Mouse (Mus musculus) embryonic facial prominence, embryonic 15.5 days (tissue): Measurements from ENCODE around the gene Pif1. TPM values are rescaled to one million over a fixed set of nuclear protein-coding genes. Genes with fewer than 3 reads are reported as not detected.

Source experiments
- ATAC-seq: fragments of 200-750 bp; cut with Nextera tagmentation; 2 replicates; pipeline ENCODE4 v1.8.0; 2017; ENCODE audit warnings: low read depth, moderate TSS enrichment; ENCODE audit not compliant: insufficient number of reproducible peaks, low FRiP score, low TSS enrichment
- H3K27ac ChIP-seq: fragments of 300-500 bp; sonication (generic); replicated peaks from 2 replicates; pipeline ENCODE4 v1.5.1; 2015; ENCODE audit warnings: mild to moderate bottlenecking, inconsistent platforms
- H3K27me3 ChIP-seq: fragments of 300-500 bp; sonication (generic); 2 replicates; pipeline ENCODE4 v1.6.1; 2015; ENCODE audit warnings: inconsistent platforms
- H3K36me3 ChIP-seq: fragments of 300-500 bp; sonication (generic); 2 replicates; pipeline ENCODE4 v1.6.1; 2015; ENCODE audit warnings: mild to moderate bottlenecking, inconsistent platforms
- H3K4me1 ChIP-seq: fragments of 300-500 bp; sonication (generic); 2 replicates; pipeline ENCODE4 v1.6.1; 2015; ENCODE audit warnings: inconsistent platforms
- H3K4me2 ChIP-seq: fragments of 300-500 bp; sonication (generic); replicated peaks from 2 replicates; pipeline ENCODE4 v1.6.1; 2015; ENCODE audit warnings: mild to moderate bottlenecking, inconsistent platforms
- H3K4me3 ChIP-seq: fragments of 300-500 bp; sonication (generic); replicated peaks from 2 replicates; pipeline ENCODE4 v1.5.1; 2015; ENCODE audit warnings: mild to moderate bottlenecking, inconsistent platforms
- H3K9ac ChIP-seq: fragments of 300-500 bp; sonication (generic); 2 replicates; pipeline ENCODE4 v1.6.1; 2015; ENCODE audit warnings: inconsistent platforms
- H3K9me3 ChIP-seq: fragments of 300-500 bp; sonication (generic); replicated peaks from 2 replicates; pipeline ENCODE4 v1.6.1; 2016; ENCODE audit warnings: inconsistent platforms
- WGBS: fragments of 180-500 bp; shearing (Covaris S2); methylation state at CpG from one replicate; pipeline ENCODE4 v1.1.7; 2015; 5-methylcytosine and 5-hydroxymethylcytosine counted together
- polyA plus RNA-seq: library from polyadenylated mRNA; unstranded; fragments of >200 nt; fragmentation: Nextera tagmentation; extraction: Ambion mirVana; gene quantifications from 2 replicates; pipeline ENCODE4 v1.2.1, GENCODE M21; 2015

Pif1 gene
- polyA plus RNA-seq = 10.8 and 11.5 TPM in 2 replicates

- peak within 1 kb of the TSS; percentile 53 for H3K27ac ChIP-seq
- peaks cover 31% of the 10 kb centered on the region for H3K4me1 ChIP-seq
- H3K4me2 ChIP-seq = peak within 1 kb of the TSS; percentile 92
- peaks cover 9% of the 10 kb centered on the region; the same call in 1 of the 2 replicates for H3K36me3 ChIP-seq
- ATAC-seq = peak; percentile 86
- 9% methylated on average over 28 of the region's 28 CpGs for WGBS
- H3K9me3 ChIP-seq = no peaks in the 10 kb centered on the region
- H3K9ac ChIP-seq = peak within 1 kb of the TSS; percentile 50
- peak within 1 kb of the TSS; percentile 55 for H3K4me3 ChIP-seq
- no peaks in the 10 kb centered on the region for H3K27me3 ChIP-seq
Observed at GRCm38 (mm10) chr9:65586406-65587269, at the start of gene Pif1. Pif1 (plus strand) TSS chr9:65587160.

GRCm38 (mm10) chr9:65537901-65538630, 48.9 kb upstream of the Pif1 start:
- WGBS = 86% methylated on average over 8 of the region's 8 CpGs
- Histone ChIP-seq H3K27ac (no peak overlapping the region), H3K4me2 (no peak overlapping the region), H3K4me1 (peaks cover 8% of the 10 kb centered on the region), H3K9me3 (no peaks in the 10 kb centered on the region), H3K9ac (no peak overlapping the region), H3K36me3 (no peaks in the 10 kb centered on the region), H3K4me3 (no peak overlapping the region), H3K27me3 (no peaks in the 10 kb centered on the region)
- ATAC-seq = no peak

DNA sequence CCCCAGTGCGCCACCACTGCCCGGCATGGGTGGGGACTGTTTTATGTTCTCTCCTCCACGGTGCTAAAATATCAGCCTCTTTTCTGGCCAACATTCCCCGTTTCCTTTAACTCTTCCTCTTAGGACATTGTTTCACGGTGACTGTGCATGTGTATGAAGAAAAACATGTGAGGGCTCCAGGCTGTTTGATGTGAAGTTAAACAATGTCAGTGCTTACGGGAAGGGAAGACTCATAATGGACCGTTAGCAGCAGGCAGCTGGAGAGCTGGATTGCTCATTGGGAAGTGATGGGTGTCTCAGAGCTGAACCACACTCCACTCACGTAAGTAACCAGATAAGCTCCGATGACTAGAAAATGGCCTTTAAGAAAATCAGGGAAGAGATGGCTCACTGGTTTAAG, 47.3 kb upstream of the Pif1 start:
- WGBS = 66% methylated on average over 9 of the region's 9 CpGs
- ATAC-seq = no peak
- no peak overlapping the region for H3K4me3 ChIP-seq
- no peak overlapping the region for H3K4me2 ChIP-seq
- peaks cover 8% of the 10 kb centered on the region for H3K4me1 ChIP-seq
- no peak overlapping the region for H3K9ac ChIP-seq
- H3K36me3 ChIP-seq = no peaks in the 10 kb centered on the region
- no peaks in the 10 kb centered on the region for H3K27me3 ChIP-seq
- no peak overlapping the region for H3K27ac ChIP-seq
- no peaks in the 10 kb centered on the region for H3K9me3 ChIP-seq

DNA sequence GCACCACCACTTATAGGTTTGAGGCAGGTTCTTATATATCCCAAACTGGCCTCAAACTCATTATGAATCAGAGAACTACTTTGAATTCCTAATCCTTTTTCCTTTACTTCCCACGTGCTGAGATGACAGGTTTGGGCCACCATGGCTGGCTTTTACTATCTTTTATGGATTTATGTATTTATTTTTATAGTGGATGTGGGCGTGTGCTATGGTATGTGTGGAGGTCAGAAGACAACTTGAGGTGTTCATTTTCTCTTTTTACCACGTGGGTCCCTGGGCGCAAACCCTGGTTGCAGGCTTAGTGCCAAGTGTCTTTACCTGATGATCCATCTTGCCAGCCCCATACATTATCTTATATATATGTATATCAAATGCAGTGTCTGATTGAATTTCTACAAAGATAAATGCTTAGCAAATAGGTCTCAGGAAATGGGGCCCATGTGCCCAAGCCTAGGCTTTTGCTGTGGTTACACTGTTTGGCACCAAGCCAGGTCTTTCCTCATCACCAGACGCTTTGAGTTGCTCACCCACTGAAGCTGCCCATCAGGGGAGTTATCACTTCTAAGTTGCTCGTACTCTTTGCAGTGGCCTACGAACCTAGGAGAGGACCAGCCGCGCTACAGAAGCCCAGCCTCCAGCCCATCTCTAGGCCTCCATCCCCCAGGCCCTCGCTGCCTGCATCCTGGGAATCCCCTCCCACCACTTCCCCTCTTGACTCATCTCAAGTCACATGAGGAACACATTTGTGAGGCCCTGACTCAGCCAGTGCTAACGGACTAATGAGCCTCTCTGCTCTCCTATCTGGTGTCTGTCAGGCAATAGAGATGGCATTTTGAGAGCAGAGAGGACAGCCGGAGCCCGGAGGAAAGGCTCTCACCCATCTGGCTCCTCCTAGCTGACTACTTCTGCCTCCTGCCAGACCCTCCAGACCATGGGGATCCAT, 45.6 kb upstream of the Pif1 start:
- H3K36me3 ChIP-seq = no peaks in the 10 kb centered on the region
- no peak overlapping the region for H3K4me3 ChIP-seq
- H3K27me3 ChIP-seq = no peaks in the 10 kb centered on the region
- peak overlapping the region; percentile 65; the same call in 1 of the 2 replicates for H3K27ac ChIP-seq
- 46% methylated on average over 13 of the region's 13 CpGs for WGBS
- peak; percentile 29; the same call in 1 of the 2 replicates for ATAC-seq
- no peak overlapping the region for H3K9ac ChIP-seq
- no peaks in the 10 kb centered on the region for H3K9me3 ChIP-seq
- H3K4me2 ChIP-seq = no peak overlapping the region
- peaks cover 17% of the 10 kb centered on the region for H3K4me1 ChIP-seq

GRCm38 (mm10) chr9:65542111-65542524, 44.8 kb upstream of the Pif1 start:
- no peak for ATAC-seq
- Histone ChIP-seq H3K27me3 (no peaks in the 10 kb centered on the region), H3K4me1 (peaks cover 23% of the 10 kb centered on the region), H3K9me3 (no peaks in the 10 kb centered on the region), H3K4me2 (no peak overlapping the region), H3K27ac (peak overlapping the region; percentile 65; the same call in 1 of the 2 replicates), H3K4me3 (no peak overlapping the region), H3K36me3 (no peaks in the 10 kb centered on the region), H3K9ac (no peak overlapping the region)
- 83% methylated on average over 7 of the region's 7 CpGs for WGBS

DNA sequence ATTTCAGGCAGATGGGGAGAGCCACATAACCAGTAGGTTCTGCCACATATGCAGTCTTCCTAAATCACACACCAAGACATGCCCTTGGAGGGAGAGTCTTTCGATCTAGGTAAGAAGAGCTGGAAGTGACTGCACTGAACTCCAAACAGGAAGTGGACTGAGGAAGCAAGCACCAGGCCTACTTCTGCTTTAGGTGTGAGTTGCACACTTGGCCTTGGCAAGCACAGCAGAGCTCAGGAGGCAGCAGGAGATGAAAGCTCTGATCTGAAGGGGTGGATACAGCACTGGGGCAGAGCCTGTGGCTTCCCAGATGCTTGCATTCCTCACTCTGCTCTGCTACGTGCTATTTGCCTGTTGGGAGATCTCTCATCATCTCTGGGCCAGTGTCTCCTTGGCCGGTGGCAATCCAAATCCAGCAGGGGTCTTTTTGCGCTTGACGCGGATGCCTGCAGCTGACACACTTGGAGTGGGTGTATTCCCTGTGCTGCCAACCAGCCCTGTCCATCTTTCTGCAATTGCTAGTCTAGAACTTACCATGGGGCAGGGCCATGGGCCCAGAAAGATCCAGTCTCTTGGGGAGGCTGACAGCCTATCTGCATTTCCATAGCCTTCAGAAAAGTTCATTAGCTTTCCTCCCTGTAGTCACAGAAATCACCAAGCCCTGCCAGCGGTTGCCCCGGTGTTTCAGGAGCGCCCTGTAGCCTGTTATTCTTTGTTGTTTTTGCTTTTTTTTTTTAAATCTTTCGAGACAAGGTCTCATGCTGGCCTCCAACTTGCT, 41.1 kb upstream of the Pif1 start:
- Histone ChIP-seq H3K36me3 (no peaks in the 10 kb centered on the region), H3K4me2 (no peak overlapping the region), H3K9ac (no peak overlapping the region), H3K4me3 (no peak overlapping the region), H3K9me3 (no peaks in the 10 kb centered on the region), H3K27ac (peak overlapping the region; percentile 44; the same call in 1 of the 2 replicates), H3K4me1 (peaks cover 53% of the 10 kb centered on the region), H3K27me3 (no peaks in the 10 kb centered on the region)
- ATAC-seq = no peak
- WGBS = 72% methylated on average over 10 of the region's 10 CpGs

GRCm38 (mm10) chr9:65546413-65546695, 40.6 kb upstream of the Pif1 start:
- H3K27me3 ChIP-seq = no peaks in the 10 kb centered on the region
- peaks cover 58% of the 10 kb centered on the region for H3K4me1 ChIP-seq
- no peak overlapping the region for H3K9ac ChIP-seq
- no peaks in the 10 kb centered on the region for H3K36me3 ChIP-seq
- no peak overlapping the region for H3K4me2 ChIP-seq
- no peak for ATAC-seq
- no peak overlapping the region for H3K4me3 ChIP-seq
- WGBS = 55% methylated on average over 4 of the region's 4 CpGs
- no peaks in the 10 kb centered on the region for H3K9me3 ChIP-seq
- peak overlapping the region; percentile 44 for H3K27ac ChIP-seq

DNA sequence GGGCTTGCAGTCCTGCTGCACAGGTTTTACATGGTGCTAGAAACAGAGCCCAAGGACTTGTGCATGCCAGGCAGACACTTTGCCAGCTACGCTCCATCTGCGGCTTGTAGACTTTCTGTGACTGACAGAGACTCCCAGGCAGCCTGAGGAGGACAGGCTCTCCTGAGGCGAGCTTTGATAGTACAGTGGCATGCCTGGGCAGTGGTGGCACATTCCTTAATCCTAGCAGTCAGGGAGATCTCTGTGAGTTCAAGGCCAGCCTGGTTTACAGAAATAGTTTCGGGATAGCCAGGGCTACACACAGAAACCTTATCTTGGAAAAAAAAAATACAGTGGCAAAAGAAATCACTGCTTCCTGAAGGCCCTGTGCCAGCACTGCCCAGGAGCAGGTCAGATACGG, 39.8 kb upstream of the Pif1 start:
- no peaks in the 10 kb centered on the region for H3K9me3 ChIP-seq
- ATAC-seq = no peak
- no peaks in the 10 kb centered on the region for H3K36me3 ChIP-seq
- 62% methylated on average over 5 of the region's 5 CpGs for WGBS
- no peak overlapping the region for H3K4me2 ChIP-seq
- peaks cover 54% of the 10 kb centered on the region for H3K4me1 ChIP-seq
- H3K27ac ChIP-seq = peak overlapping the region; percentile 44; the same call in 1 of the 2 replicates
- no peaks in the 10 kb centered on the region for H3K27me3 ChIP-seq
- H3K9ac ChIP-seq = no peak overlapping the region
- H3K4me3 ChIP-seq = no peak overlapping the region

DNA sequence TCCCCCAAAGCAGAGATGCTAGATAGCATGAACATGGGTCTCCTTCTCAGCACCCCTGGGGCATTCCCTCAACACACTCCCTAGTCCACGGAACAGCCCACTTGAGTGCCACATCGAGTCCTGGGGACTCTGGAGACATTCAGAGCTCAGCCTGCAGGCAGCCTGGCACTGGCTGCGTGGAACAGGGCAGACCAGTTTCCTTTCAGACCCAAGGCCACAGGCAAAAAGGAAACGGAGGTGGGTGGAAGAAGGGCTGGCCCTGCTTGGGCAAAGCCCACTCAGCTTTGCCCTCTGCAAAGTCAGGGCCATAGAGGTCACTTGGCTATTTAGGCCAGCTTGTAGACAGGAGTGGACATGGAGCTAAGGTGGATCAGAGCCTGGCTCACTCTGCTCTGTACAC, 39.1 kb upstream of the Pif1 start:
- Histone ChIP-seq H3K36me3 (peaks cover under 1% of the 10 kb centered on the region; the same call in 1 of the 2 replicates), H3K4me1 (peaks cover 54% of the 10 kb centered on the region), H3K27me3 (no peaks in the 10 kb centered on the region), H3K4me3 (no peak overlapping the region), H3K27ac (0 out of 2 replicates have a peak overlapping the region, but pooled peaks have one; percentile 17), H3K9me3 (no peaks in the 10 kb centered on the region), H3K9ac (no peak overlapping the region), H3K4me2 (no peak overlapping the region)
- WGBS = 44% methylated on average over 4 of the region's 4 CpGs
- ATAC-seq = no peak

DNA sequence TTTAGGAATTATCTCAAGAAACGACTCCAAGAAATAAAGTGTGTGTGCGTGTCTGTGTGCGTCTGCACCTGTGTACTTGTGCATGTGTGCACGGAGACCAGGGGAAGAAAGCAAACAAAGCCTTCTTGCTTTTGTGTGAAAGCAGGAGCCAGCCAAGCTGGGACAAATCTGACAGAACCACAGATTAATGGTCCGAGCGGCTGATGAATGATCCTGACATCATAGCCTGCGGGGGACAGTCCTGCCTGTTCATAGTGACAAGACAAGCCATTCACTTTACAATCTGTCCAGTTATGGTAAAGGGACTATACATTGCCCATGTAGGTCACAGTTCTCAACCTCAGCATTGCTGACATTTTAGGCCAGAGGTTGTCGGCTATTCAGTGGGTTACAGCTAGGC, 38.6 kb upstream of the Pif1 start:
- Histone ChIP-seq H3K4me1 (peaks cover 54% of the 10 kb centered on the region), H3K4me3 (no peak overlapping the region), H3K9me3 (no peaks in the 10 kb centered on the region), H3K4me2 (no peak overlapping the region), H3K9ac (no peak overlapping the region), H3K36me3 (peaks cover 5% of the 10 kb centered on the region; the same call in 1 of the 2 replicates), H3K27ac (0 out of 2 replicates have a peak overlapping the region, but pooled peaks have one; percentile 17), H3K27me3 (no peaks in the 10 kb centered on the region)
- no peak for ATAC-seq
- WGBS = 68% methylated on average over 8 of the region's 8 CpGs
